Mouse (Mus musculus) thymus, postnatal 25 days (tissue): ENCODE measurements around the gene Galnt14.

ENCODE experiments used
- DNase-seq: peaks from one replicate; pipeline ENCODE4 v3.0.0; 2022

Gene Galnt14

GRCm38 (mm10) chr17:73710042-73710911 lies at the start of gene Galnt14:
Gene Galnt14 (minus strand): TSS chr17:73710453.
- peak; percentile 16 for DNase-seq

DNA sequence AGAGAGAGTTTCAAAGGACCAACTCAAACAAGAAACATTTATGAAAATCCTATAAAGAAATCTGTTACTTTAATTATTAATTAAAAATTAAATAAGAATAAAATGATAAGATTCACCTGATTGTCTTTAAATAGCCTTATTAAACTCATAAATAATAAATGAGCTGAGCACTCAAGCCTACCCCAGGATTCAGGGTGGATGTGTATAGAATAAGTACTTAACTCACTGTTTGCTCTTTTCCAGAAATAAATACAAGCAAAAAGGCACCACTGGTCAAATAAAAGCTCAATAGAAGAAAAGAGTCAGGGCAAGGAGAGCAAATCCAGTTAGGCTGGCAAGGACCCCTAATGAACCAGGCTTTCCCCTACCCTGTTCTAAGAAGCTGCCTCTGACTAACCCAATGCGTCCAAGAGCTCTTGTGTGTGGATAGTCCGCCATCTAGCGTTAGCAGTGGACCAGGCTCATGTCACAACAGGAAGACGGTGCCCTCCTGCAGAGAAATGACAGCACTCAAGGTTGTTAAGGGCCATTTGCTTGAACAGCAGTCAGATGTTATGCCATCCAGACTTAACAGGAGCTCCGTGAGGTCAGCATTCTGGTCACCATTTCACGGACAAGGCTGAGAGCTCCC lies 33.5 kb upstream of the Galnt14 start:
- peak; percentile 77 for DNase-seq

DNA sequence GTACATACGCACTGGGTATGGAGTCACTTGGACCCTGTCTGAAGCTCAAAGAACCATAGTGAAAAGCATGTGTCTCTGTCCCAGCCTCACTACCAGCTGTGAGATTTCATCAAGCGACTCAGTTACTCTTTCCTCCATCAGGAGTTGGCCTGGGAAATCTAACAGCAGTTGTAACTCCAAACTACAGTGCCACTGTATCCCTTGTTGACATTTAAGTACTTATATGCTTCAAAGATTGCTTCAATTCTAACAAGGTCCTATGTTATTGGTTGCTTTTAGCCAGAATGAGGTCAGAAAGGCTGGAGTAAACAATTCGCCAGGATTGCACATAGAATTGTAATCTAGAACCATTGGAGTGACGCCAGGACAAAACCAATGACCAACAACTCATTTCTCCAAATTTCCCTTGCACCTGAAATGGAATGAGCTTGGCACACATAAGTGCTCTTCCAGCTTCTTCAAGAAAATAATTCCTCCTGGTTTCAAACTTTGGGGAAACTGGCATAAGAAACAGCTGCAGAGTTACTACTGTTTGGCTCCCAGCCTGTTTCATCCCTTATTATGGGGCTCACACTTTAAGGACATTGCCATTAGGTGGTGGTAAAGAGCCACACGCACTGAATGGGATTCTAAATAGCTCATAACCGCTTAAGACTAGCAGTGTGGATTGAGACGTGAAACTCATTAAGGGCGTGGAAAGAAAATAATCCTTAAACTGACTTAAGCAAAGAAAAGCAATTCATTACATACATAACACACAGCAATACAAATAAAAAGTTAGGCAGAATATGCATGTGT lies 13.8 kb upstream of the Galnt14 start:
- peak; percentile 18 for DNase-seq

GRCm38 (mm10) chr17:73719021-73719748 lies 8.9 kb upstream of the Galnt14 start:
- no peak for DNase-seq

GRCm38 (mm10) chr17:73716684-73717083 lies 6.4 kb upstream of the Galnt14 start:
- DNase-seq, result no peak

- no peak for DNase-seq
Measured at GRCm38 (mm10) chr17:73714440-73715221, 4.4 kb upstream of the Galnt14 start.

- DNase-seq, result no peak
Measured at GRCm38 (mm10) chr17:73713347-73713746, 3.1 kb upstream of the Galnt14 start.

GRCm38 (mm10) chr17:73711919-73712318 lies 1.7 kb upstream of the Galnt14 start:
- no peak for DNase-seq

DNA sequence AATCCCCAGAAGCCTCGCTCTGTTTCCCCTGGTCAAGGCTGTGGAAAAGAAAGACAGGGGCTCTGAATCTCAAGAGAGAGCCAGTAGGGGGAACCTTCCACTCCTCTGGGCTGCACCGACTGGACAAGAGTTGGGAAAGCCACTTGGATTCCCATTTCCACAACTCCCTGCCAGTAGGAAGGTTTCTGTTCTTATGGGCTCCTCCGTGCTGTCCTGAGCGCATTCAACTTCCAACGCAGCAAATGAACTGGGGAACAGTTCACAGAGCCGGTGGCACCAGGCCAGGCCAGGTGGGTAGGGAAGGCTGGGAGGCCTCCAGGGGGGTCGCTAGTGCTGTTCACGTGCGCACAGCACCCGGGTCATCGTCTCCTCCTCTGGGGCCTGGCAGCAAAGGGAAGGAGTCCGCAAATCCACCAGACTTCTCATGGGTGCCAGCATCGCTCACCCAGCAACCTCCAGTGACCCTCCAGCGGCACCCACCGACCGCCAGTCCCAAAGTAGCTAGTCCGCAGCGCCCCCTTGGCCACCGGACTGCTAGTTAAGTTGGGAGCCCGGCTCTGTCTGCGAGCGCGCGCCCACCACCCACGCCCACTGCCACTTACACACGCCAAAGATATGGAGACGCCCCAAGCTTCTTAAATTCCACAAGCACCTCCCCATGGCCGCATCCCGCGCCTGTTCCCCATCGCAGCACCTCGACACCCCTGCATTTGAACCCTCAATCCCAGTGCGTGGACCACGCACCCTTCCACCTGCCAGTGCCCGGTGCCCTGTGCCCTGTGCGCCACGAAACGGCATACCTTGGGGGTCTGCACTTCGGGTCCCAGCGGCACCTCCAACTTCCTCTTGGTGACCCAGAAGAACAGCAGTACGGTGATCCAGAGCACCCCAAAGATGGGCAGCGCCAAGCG lies 867 bp downstream of the Galnt14 start:
- no peak for DNase-seq

DNA sequence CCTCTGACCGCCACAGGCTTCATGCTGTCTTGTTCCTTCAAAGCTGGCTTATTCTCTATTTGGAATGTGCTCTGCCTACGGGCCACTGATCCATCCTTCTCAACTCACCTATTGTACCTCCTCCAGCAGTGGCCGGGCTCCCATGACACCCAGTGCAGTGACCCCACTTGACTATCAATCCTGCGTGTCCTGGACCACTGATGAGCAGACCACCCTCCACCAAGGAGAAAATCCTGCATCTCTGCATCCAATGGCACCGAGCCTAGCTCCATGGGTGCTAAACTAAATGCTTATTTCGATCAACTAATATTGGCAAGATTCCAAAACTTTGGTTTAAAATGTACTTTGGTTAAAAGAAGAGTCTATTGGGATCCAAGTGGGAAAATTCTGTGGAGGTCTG lies 1.8 kb downstream of the Galnt14 start:
- no peak for DNase-seq

GRCm38 (mm10) chr17:73703571-73703970 lies 6.7 kb downstream of the Galnt14 start:
- DNase-seq, result no peak

DNA sequence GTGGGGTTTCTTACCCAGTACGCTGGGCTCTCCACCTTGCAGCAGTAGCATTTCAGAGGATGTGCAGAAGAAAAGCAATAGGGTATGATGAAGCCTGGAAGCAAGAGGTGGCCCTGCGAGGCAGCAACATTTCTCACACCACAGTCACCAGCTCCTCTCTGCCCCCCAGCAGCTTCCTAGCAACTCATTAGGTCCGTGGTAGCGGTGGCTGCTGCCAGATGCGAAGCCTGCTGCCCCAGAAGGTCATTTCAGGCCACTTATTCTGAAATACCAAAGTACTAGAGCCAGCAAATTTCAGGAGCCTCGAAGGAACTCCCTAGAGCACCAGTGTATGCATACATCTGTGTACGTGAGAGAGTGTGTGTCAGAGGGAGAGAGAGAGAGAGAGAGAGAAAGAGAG lies 9.2 kb downstream of the Galnt14 start:
- no peak for DNase-seq

DNA sequence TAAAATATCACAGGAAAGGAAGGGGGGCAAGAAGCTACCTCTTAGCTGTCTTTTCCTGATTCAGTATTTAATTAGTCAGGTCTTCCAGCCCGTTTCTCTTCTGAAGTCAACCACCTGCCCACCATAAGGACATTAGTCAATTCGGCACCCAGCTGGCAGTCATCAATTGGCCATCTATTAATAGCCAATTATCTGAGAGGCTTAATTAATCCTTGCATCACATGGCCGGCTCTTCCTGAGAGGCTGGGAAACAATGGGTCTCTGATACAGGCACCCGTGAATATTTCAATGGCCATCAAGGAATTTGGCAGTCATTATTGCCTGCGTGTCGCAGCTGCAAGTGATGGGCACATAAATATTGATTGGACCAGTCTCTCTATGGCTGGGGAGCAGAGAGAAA lies 10.4 kb downstream of the Galnt14 start:
- no peak for DNase-seq

DNA sequence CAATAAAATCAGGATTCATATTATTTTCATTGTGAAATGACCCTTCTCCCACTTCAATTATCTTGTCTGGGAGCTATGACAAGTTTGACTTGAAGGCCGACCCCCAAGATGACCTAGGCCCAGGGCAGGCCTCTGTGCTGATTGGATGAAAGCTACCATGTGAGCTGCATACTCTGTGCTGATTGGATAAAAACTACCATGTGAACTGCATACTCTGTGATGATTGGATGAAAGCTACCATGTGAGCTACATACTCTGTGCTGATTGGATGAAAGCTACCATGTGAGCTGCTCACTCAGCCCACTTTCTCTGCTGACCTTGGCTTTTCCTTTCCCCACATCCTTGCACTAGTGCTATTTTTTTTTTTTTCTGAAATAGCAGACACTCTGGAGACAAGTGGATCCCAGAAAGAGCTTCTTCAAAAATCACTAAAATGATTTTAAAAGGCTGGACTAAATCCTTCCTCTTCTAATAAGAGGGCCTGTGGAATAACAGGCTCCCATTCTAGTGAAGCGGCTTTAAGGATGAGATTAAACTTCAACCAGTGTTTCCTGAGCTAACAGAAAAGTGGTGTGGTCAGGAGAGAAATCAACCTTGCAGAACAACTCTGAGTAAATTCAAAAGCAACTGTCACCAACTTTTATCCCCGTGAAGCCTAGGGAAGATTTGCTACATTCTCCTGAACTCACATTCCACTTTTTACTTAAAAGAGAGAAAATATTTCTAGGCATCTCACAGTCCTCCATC lies 15.9 kb downstream of the Galnt14 start:
- DNase-seq, result no peak

DNA sequence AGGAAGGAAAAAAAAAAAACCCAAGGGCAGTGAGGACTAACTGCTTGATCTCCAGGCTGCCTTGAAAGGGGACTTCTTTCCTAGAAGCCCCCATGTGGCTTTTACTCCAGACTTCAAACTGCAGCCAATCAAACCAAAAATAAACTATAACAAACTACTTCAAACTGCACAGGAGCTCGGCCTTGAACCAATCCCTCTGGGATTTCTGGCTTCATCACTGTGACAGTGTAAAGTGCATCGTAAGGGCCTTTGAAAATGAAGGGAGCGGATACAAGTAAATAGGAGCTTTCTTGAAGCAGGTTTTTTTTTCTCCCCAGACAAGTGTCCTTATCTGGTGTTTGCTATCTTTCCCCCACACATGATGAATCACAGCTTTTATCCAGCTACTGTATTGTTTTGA lies 22.0 kb downstream of the Galnt14 start:
- no peak for DNase-seq

- no peak for DNase-seq
Measured at GRCm38 (mm10) chr17:73686292-73686691, 24.0 kb downstream of the Galnt14 start.

GRCm38 (mm10) chr17:73684746-73685145 lies 25.5 kb downstream of the Galnt14 start:
- no peak for DNase-seq

GRCm38 (mm10) chr17:73671921-73672320 lies 38.3 kb downstream of the Galnt14 start:
- DNase-seq, result no peak

DNA sequence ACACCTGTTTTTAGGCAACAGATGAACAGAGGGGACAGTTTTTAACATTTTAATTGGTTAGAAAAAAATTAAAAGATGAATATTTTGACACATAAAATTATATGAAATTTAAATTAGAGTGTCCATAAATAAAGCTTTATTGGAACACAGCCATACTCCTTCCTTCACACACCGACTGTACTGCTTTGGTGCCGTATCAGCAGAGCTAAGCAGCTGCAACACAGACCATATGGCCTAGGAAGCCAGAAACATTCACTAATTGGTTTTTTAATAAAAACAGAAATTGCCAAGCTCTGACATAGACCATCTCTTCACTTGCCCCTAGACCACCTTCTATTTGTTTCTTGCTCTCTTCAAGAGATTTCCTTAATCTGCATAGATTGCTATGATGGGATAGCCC lies 40.2 kb downstream of the Galnt14 start:
- no peak for DNase-seq

DNA sequence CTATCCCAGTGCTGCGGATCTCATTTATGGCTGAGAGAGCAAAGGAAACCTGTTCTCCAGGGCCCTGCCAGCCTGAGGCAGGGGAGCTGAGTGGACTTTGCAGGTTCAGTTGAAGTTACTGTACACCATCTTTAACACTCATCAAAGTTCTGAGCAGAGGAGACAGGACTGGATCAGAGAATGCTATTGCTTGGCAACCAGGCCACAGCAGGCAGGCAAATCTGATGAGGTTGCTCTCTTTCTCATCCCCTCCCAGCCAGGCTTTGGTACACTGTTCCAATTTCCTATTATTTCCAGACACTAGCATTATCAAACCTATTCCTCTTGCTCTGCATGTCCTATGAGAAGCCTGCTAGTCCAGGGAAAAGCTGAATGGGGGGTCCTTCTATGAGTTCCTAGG lies 41.3 kb downstream of the Galnt14 start:
- DNase-seq, result no peak
